Mouse (Mus musculus) midbrain, embryonic 13.5 days (tissue): ENCODE data around the gene BC051019. TPM values are rescaled to one million over a fixed set of nuclear protein-coding genes. Genes with fewer than 3 reads are reported as not detected.
A peak's percentile ranks its signal among the peaks of the same experiment; 100 is the strongest.

Source experiments
- ATAC-seq: fragments of 200-750 bp; cut with Nextera tagmentation; 2 replicates; pipeline ENCODE4 v1.8.0; 2017; ENCODE audit warnings: mild to moderate bottlenecking, moderate TSS enrichment, moderate library complexity
- H3K27ac ChIP-seq: fragments of 300-500 bp; sonication (generic); 2 replicates; pipeline ENCODE4 v1.5.1; 2015; ENCODE audit warnings: inconsistent platforms, mild to moderate bottlenecking, moderate library complexity
- H3K27me3 ChIP-seq: fragments of 300-500 bp; sonication (generic); 2 replicates; pipeline ENCODE4 v1.6.1; 2015; ENCODE audit warnings: mild to moderate bottlenecking, inconsistent platforms
- H3K36me3 ChIP-seq: fragments of 300-500 bp; sonication (generic); 2 replicates; pipeline ENCODE4 v1.6.1; 2015; ENCODE audit warnings: mild to moderate bottlenecking, inconsistent platforms
- H3K4me1 ChIP-seq: fragments of 300-500 bp; sonication (generic); replicated peaks from 2 replicates; pipeline ENCODE4 v1.6.1; 2015; ENCODE audit warnings: inconsistent platforms
- H3K4me2 ChIP-seq: fragments of 300-500 bp; sonication (generic); replicated peaks from 2 replicates; pipeline ENCODE4 v1.6.1; 2015; ENCODE audit warnings: moderate library complexity, mild to moderate bottlenecking, inconsistent platforms
- H3K4me3 ChIP-seq: fragments of 300-500 bp; sonication (generic); replicated peaks from 2 replicates; pipeline ENCODE4 v1.5.1; 2015; ENCODE audit warnings: mild to moderate bottlenecking, inconsistent platforms
- H3K9ac ChIP-seq: fragments of 300-500 bp; sonication (generic); replicated peaks from 2 replicates; pipeline ENCODE4 v1.6.1; 2015; ENCODE audit warnings: mild to moderate bottlenecking, inconsistent platforms
- H3K9me3 ChIP-seq: fragments of 300-500 bp; sonication (generic); 2 replicates; pipeline ENCODE4 v1.6.1; 2016; ENCODE audit warnings: mild to moderate bottlenecking, inconsistent platforms
- WGBS: fragments of 180-500 bp; shearing (Covaris S2); methylation state at CpG from one replicate; pipeline ENCODE4 v1.1.7; 2015; 5-methylcytosine and 5-hydroxymethylcytosine counted together
- polyA plus RNA-seq: library from polyadenylated mRNA; unstranded; fragments of >200 nt; fragmentation: Nextera tagmentation; extraction: Ambion mirVana; gene quantifications from 2 replicates; pipeline ENCODE4 v1.2.1, GENCODE M21; 2015

BC051019 gene
- polyA plus RNA-seq, 1 experiment from 2014 or later = not detected

- Histone ChIP-seq H3K4me1 (no peaks in the 10 kb centered on the region), H3K27ac (no peak overlapping the region), H3K9me3 (no peaks in the 10 kb centered on the region), H3K9ac (no peak overlapping the region), H3K4me3 (no peak overlapping the region), H3K4me2 (no peak overlapping the region), H3K36me3 (peaks cover 82% of the 10 kb centered on the region), H3K27me3 (no peaks in the 10 kb centered on the region)
- WGBS = 92% methylated on average over 1 of the region's 1 CpGs
- ATAC-seq = no peak
Observed at GRCm38 (mm10) chr7:109741060-109741459, 17.4 kb upstream of the BC051019 start.

GRCm38 (mm10) chr7:109739822-109740370, 16.2 kb upstream of the BC051019 start:
- no peak overlapping the region for H3K27ac ChIP-seq
- H3K36me3 ChIP-seq = peaks cover 84% of the 10 kb centered on the region
- no peaks in the 10 kb centered on the region for H3K4me1 ChIP-seq
- ATAC-seq = no peak
- H3K4me3 ChIP-seq = no peak overlapping the region
- no peaks in the 10 kb centered on the region for H3K27me3 ChIP-seq
- 94% methylated on average over 5 of the region's 5 CpGs for whole genome bisulfite sequencing
- no peaks in the 10 kb centered on the region for H3K9me3 ChIP-seq
- H3K9ac ChIP-seq = no peak overlapping the region
- no peak overlapping the region for H3K4me2 ChIP-seq

DNA sequence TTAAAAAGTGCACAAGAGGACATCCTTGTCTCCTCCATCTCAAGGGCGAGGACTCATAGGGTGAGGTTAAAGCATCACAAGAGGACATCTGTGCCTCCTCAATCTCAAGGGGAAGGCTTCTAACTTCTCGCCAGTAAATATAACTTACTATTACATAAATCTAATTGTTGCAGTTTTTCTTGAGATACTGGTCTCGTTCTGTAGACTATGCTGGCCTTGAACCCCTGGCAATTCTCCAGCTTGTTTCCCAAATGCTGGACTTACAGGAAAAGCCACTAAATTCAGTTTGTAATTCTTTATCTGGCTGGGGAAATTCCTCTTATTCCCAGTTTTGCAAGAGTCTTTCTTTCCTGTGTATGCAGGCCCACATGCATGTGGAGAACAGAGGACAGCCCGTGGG, 11.2 kb upstream of the BC051019 start:
- no peaks in the 10 kb centered on the region for H3K9me3 ChIP-seq
- 93% methylated on average over 4 of the region's 4 CpGs for WGBS

DNA sequence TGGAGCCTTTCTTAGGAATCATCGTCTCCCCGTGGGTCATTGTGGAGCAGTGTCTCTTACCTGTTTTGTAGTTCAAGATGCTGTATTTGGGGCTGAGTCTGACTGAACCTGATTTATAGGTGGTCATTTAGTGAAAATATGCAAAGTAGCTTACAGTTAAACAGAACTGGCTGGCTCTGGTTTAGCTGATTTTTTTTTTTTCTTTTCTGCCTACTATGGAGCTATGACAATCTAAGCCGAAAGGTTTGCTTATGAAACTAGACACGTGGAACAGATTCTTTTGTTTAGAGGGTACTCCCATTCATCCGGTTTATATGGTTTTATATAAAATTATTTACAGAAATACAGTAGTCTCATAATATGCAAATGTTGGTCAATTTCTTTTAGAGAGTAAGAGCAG, 8.0 kb upstream of the BC051019 start, which contains the start of gene Ascl3:
Gene Ascl3, minus strand, starts transcription at position 101 of the 400 bp plus-strand sequence.
- H3K9ac ChIP-seq = no peak within 1 kb of the TSS
- 88% methylated on average over 5 of the region's 5 CpGs for WGBS

More for the DNA sequence above, 11.2 kb upstream of the BC051019 start:
- no peaks in the 10 kb centered on the region for H3K4me1 ChIP-seq
- no peak overlapping the region for H3K27ac ChIP-seq
- ATAC-seq = no peak
- H3K27me3 ChIP-seq = no peaks in the 10 kb centered on the region
- H3K36me3 ChIP-seq = peaks cover 49% of the 10 kb centered on the region
- H3K9ac ChIP-seq = no peak overlapping the region
- no peak overlapping the region for H3K4me2 ChIP-seq
- H3K4me3 ChIP-seq = no peak overlapping the region

GRCm38 (mm10) chr7:109723114-109723513, 536 bp downstream of the BC051019 start:
- 92% methylated on average over 8 of the region's 8 CpGs for WGBS
- no peak for ATAC-seq
- Histone ChIP-seq H3K36me3 (no peaks in the 10 kb centered on the region), H3K4me3 (no peak overlapping the region), H3K4me1 (no peaks in the 10 kb centered on the region), H3K27ac (no peak overlapping the region), H3K9me3 (no peaks in the 10 kb centered on the region), H3K9ac (no peak overlapping the region), H3K27me3 (no peaks in the 10 kb centered on the region), H3K4me2 (no peak overlapping the region)

More for the DNA sequence above, 8.0 kb upstream of the BC051019 start, which contains the start of gene Ascl3:
- H3K36me3 ChIP-seq = peaks cover 24% of the 10 kb centered on the region
- no peaks in the 10 kb centered on the region for H3K27me3 ChIP-seq
- ATAC-seq = no peak
- H3K9me3 ChIP-seq = no peaks in the 10 kb centered on the region
- H3K4me1 ChIP-seq = no peaks in the 10 kb centered on the region
- H3K4me3 ChIP-seq = no peak within 1 kb of the TSS
- no peak within 1 kb of the TSS for H3K27ac ChIP-seq
- H3K4me2 ChIP-seq = no peak within 1 kb of the TSS

DNA sequence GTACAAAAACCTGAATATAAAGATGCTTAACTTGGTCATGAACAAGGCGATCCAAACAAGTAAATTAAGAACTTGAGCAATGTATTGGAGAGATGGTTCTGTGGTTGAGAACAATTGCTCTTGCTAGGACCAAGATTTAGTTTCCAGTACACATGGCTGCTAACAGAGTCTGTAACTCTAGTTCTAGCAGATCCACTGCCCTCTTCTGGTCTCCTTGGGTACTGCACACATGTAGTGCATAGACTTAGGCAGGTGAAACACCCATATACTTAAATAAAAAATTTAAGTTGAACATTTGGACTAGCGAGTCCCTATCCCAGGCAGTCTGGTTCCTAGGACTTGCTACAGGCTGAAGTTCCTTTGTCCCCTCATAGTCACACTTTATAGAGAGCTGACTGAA, 1.0 kb downstream of the BC051019 start:
- no peaks in the 10 kb centered on the region for H3K36me3 ChIP-seq
- no peak overlapping the region for H3K4me2 ChIP-seq
- no peak for ATAC-seq
- no peaks in the 10 kb centered on the region for H3K9me3 ChIP-seq
- H3K4me3 ChIP-seq = no peak overlapping the region
- 93% methylated on average over 2 of the region's 2 CpGs for WGBS
- H3K4me1 ChIP-seq = no peaks in the 10 kb centered on the region
- no peak overlapping the region for H3K9ac ChIP-seq
- H3K27ac ChIP-seq = no peak overlapping the region
- no peaks in the 10 kb centered on the region for H3K27me3 ChIP-seq

GRCm38 (mm10) chr7:109719286-109719685, 4.4 kb downstream of the BC051019 start:
- Histone ChIP-seq H3K27me3 (no peaks in the 10 kb centered on the region), H3K4me2 (no peak overlapping the region), H3K9ac (no peak overlapping the region), H3K36me3 (no peaks in the 10 kb centered on the region), H3K9me3 (no peaks in the 10 kb centered on the region), H3K4me1 (no peaks in the 10 kb centered on the region), H3K27ac (no peak overlapping the region), H3K4me3 (no peak overlapping the region)
- whole genome bisulfite sequencing = 73% methylated on average over 9 of the region's 9 CpGs
- 0 out of 2 replicates have a peak, but pooled peaks have one; percentile 24 for ATAC-seq

DNA sequence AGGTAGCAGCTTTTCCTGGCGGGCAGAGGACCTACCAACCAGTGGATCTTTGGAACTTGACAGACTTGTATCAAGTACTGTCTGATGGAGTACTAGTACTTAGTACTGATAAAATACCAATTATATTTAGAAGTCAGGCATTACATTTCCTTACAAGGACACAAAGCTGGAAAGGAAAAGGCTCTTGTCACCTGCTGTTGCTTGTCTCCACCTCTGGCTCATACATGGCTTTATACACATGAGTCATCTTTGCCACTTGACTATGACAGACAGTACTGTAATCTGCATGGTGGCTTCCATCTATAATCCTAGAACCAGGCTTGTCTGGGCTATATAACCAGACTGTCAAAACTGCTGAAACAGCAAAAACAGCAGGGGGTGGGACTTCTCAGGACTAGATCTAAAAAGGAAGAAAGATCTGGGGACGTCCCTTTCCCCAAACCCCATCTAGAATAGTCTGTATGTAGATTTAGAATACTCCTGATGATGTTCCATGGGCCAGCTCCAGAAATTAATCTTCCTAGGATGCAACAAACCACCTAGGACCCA, 10.1 kb downstream of the BC051019 start:
- Histone ChIP-seq H3K27me3 (no peaks in the 10 kb centered on the region), H3K9ac (no peak overlapping the region), H3K27ac (no peak overlapping the region), H3K4me2 (no peak overlapping the region), H3K4me3 (no peak overlapping the region), H3K36me3 (peaks cover 27% of the 10 kb centered on the region), H3K4me1 (no peaks in the 10 kb centered on the region), H3K9me3 (no peaks in the 10 kb centered on the region)
- no peak for ATAC-seq
- WGBS = 86% methylated on average over 2 of the region's 2 CpGs

DNA sequence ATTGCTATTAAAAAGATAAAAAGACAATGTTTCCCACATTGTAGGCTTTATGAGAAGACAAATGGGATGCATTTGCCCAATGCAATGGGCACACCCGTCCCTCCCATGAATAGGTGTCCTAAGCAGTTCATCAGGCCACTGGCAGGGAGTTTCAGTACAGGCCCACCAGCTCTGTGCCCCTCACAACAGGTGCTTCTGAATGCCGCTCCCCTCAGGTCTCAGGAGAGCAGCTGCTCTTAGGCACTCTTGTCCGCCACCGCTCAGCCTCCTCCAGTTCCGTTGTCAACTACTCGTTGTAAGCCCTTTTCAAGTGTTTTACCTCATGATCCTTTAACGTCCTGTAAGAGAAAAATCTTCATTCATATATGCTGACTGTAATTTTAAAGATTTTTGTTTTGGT, 11.5 kb downstream of the BC051019 start:
- ATAC-seq = no peak
- 94% methylated on average over 7 of the region's 7 CpGs for WGBS

GRCm38 (mm10) chr7:109710069-109710468, 13.6 kb downstream of the BC051019 start:
- Histone ChIP-seq H3K4me2 (no peak overlapping the region), H3K9me3 (no peaks in the 10 kb centered on the region), H3K9ac (no peak overlapping the region), H3K4me1 (no peaks in the 10 kb centered on the region), H3K27me3 (no peaks in the 10 kb centered on the region), H3K4me3 (no peak overlapping the region), H3K36me3 (peaks cover 27% of the 10 kb centered on the region), H3K27ac (no peak overlapping the region)
- ATAC-seq = no peak
- WGBS = 91% methylated on average over 1 of the region's 1 CpGs

More for the DNA sequence above, 11.5 kb downstream of the BC051019 start:
- Histone ChIP-seq H3K9me3 (no peaks in the 10 kb centered on the region), H3K4me3 (no peak overlapping the region), H3K9ac (no peak overlapping the region), H3K36me3 (peaks cover 27% of the 10 kb centered on the region), H3K27ac (no peak overlapping the region), H3K4me2 (no peak overlapping the region), H3K27me3 (no peaks in the 10 kb centered on the region), H3K4me1 (no peaks in the 10 kb centered on the region)

DNA sequence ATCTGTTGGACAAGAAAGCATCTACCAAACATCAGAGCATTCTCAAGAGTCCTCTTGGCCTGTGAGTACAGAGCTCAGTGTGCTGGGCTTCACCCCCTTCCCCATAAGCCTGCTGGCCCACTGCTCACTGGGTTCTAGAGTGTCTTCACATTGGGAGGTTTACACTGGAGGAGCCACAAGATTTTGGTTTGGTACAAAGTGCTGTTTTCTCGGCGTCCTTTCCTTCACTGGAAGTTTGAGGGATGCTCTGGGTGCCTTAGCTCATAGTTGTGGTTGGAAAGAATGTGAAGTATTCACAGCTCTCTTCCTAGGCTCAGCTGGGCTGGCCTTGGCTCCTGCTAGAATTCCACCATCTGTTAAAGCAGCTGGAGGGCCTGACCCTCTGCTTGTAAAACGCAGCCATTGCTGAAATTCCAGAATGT, 14.7 kb downstream of the BC051019 start:
- 86% methylated on average over 3 of the region's 3 CpGs for WGBS

DNA sequence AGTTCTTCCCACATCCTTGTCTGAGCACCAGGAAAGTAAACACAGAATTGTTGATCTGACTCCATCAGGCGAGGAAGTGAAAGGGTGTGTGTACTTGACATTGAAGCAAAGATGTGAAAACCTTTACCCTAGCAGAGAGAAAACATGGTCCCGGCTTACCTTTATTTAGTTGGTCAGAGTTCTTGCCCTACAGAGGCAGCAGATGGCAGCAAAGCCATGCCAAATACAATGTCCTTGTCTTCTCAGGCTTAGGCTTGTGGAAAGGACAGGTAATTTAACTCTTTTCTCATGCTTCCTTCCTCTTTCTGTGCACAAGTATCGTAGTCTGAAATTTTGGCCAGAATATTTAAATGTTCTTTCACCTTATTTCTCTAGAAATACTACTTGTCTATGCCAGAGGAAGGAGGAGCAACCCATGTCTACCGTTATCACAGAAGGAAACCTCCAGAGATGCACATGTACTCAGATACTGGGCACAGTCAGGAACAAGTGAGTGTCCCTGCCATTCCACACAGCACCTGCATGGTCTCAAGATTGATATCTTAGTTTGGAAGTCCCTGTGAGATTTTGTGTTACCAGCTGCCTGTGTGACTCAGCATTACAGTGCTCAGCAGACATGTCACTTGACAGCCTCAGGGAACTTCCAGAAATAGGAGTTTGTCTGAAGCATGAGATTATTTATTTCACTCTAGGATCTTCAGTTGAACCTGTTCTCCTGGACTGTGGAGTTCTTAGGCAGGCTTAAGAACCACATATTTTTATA, 16.4 kb downstream of the BC051019 start:
- 59% methylated on average over 4 of the region's 4 CpGs for WGBS

More for the DNA sequence above, 14.7 kb downstream of the BC051019 start:
- no peaks in the 10 kb centered on the region for H3K9me3 ChIP-seq
- ATAC-seq = no peak
- H3K4me1 ChIP-seq = peaks cover 5% of the 10 kb centered on the region; the same call in 1 of the 2 replicates
- H3K4me2 ChIP-seq = no peak overlapping the region
- H3K4me3 ChIP-seq = no peak overlapping the region
- H3K27ac ChIP-seq = no peak overlapping the region
- H3K9ac ChIP-seq = no peak overlapping the region
- no peaks in the 10 kb centered on the region for H3K27me3 ChIP-seq
- peaks cover 27% of the 10 kb centered on the region for H3K36me3 ChIP-seq

More for the DNA sequence above, 16.4 kb downstream of the BC051019 start:
- Histone ChIP-seq H3K4me1 (peaks cover 6% of the 10 kb centered on the region; the same call in 1 of the 2 replicates), H3K9ac (no peak overlapping the region), H3K4me2 (no peak overlapping the region), H3K4me3 (no peak overlapping the region), H3K36me3 (peaks cover 24% of the 10 kb centered on the region), H3K9me3 (no peaks in the 10 kb centered on the region), H3K27me3 (0 out of 2 replicates have a peak, but pooled peaks cover 7% of the 10 kb centered on the region), H3K27ac (no peak overlapping the region)
- no peak for ATAC-seq
